Mouse (Mus musculus): ENCODE data around the gene Ell2. TPM values are rescaled to one million over a fixed set of nuclear protein-coding genes. Genes with fewer than 3 reads are reported as not detected.

The Ell2 gene
- polyA plus RNA-seq, 1 experiment = 61.5 TPM

GRCm38 (mm10) chr13:75817183-75817582 lies 110.6 kb downstream of the Ell2 start:
- TF ChIP-seq GATA1 (IDR thresholded peaks at IDR 0.05; ENCODE audit: low read length) = no peak

- TF ChIP-seq GATA1 (IDR thresholded peaks at IDR 0.05; ENCODE audit: low read length) = no peak
These were observed 111.9 kb downstream of the Ell2 start for GRCm38 (mm10) chr13:75818486-75818885.

- TF ChIP-seq GATA1 (IDR thresholded peaks at IDR 0.05; ENCODE audit: low read length) = no peak
These were observed 112.6 kb downstream of the Ell2 start for GRCm38 (mm10) chr13:75818945-75819706.

- no peak for TF ChIP-seq GATA1 (IDR thresholded peaks at IDR 0.05; ENCODE audit: low read length)
These were observed 113.3 kb downstream of the Ell2 start for GRCm38 (mm10) chr13:75819898-75820297.

Other genes with a start within 250 kb of the Ell2 start
- 1.3 and 2.4 TPM in 2 replicates for gene Glrx, start 133.1 kb downstream of the Ell2 start, polyA plus RNA-seq (2012)
- gene Rhobtb3, start 237.2 kb downstream of the Ell2 start, polyA plus RNA-seq (2012) = 13.5 and 15.1 TPM in 2 replicates

Measured in G1E-ER4 (cell line).